Mouse (Mus musculus): Measurements from ENCODE around the gene Kif6. TPM values are rescaled to one million over a fixed set of nuclear protein-coding genes. Genes with fewer than 3 reads are reported as not detected.
A peak's percentile ranks its signal among the peaks of the same experiment; 100 is the strongest.

Gene Kif6
- total RNA-seq (2012; rRNA removed), result 0.36 and 0.53 TPM in 2 replicates

GRCm38 (mm10) chr17:49614577-49615235, at the start of gene Kif6:
Kif6 (plus strand) TSS chr17:49615136.
- DNase-seq (ENCODE audit: low read depth, low spot score), result peak; percentile 69
- TF ChIP-seq MAFK (IDR thresholded peaks at IDR 0.05; ENCODE audit: insufficient read depth, low read depth, low read length) (no peak), CHD2 (IDR thresholded peaks at IDR 0.05; ENCODE audit: low read depth, low read length) (no peak)
- Histone ChIP-seq H3K9me3 (ENCODE audit: control insufficient read depth, insufficient read depth, low read depth, low read length) (no peaks in the 10 kb centered on the region), H3K4me3 (ENCODE audit: insufficient read depth in 1 of 2, low read depth in 1 of 2, low read length in 2 of 2, poor library complexity in 1 of 2, severe bottlenecking in 1 of 2) (peak within 1 kb of the TSS; percentile 65 to 71), H3K27ac (ENCODE audit: insufficient read depth, low read depth, low read length, poor library complexity, severe bottlenecking) (no peak within 1 kb of the TSS), H3K36me3 (ENCODE audit: control insufficient read depth, insufficient read depth, low read length, poor library complexity, severe bottlenecking) (no peaks in the 10 kb centered on the region), H3K4me1 (ENCODE audit: control insufficient read depth in 2 of 2, insufficient read depth in 2 of 2, low read length in 2 of 2, poor library complexity in 1 of 2) (no peaks in the 10 kb centered on the region), H3K9ac (ENCODE audit: insufficient read depth, low read depth, low read length, poor library complexity, severe bottlenecking) (peak within 1 kb of the TSS; percentile 23; the same call in 1 of the 2 replicates)
- in situ Hi-C loops (cut with MboI; ENCODE audit: low sequenced_read_pairs in 2 of 2, unreplicated experiment in 2 of 2), result no loop called here

GRCm38 (mm10) chr17:49568717-49569116, 46.2 kb upstream of the Kif6 start:
- Histone ChIP-seq H3K4me3 (ENCODE audit: insufficient read depth in 1 of 2, low read depth in 1 of 2, low read length in 2 of 2, poor library complexity in 1 of 2, severe bottlenecking in 1 of 2) (no peak overlapping the region), H3K9me3 (ENCODE audit: control insufficient read depth, insufficient read depth, low read depth, low read length) (no peaks in the 10 kb centered on the region), H3K9ac (ENCODE audit: insufficient read depth, low read depth, low read length, poor library complexity, severe bottlenecking) (no peak overlapping the region), H3K4me1 (ENCODE audit: control insufficient read depth in 2 of 2, insufficient read depth in 2 of 2, low read length in 2 of 2, poor library complexity in 1 of 2) (no peaks in the 10 kb centered on the region), H3K27ac (ENCODE audit: insufficient read depth, low read depth, low read length, poor library complexity, severe bottlenecking) (no peak overlapping the region), H3K36me3 (ENCODE audit: control insufficient read depth, insufficient read depth, low read length, poor library complexity, severe bottlenecking) (no peaks in the 10 kb centered on the region)
- in situ Hi-C loops (cut with MboI; ENCODE audit: low sequenced_read_pairs in 2 of 2, unreplicated experiment in 2 of 2), result no loop called here
- DNase-seq (ENCODE audit: low read depth, low spot score), result no peak
- no peak for TF ChIP-seq ZNF384 (IDR thresholded peaks at IDR 0.05; ENCODE audit: low read depth, low read length)
- TF ChIP-seq HCFC1 (IDR thresholded peaks at IDR 0.05; ENCODE audit: borderline replicate concordance, insufficient read depth, low read length), result no peak
- no peak for TF ChIP-seq MAFK (IDR thresholded peaks at IDR 0.05; ENCODE audit: insufficient read depth, low read depth, low read length)
- TF ChIP-seq ZC3H11A (IDR thresholded peaks at IDR 0.05; ENCODE audit: borderline replicate concordance, low read depth, low read length), result no peak
- no peak for TF ChIP-seq CHD2 (IDR thresholded peaks at IDR 0.05; ENCODE audit: low read depth, low read length)

DNA sequence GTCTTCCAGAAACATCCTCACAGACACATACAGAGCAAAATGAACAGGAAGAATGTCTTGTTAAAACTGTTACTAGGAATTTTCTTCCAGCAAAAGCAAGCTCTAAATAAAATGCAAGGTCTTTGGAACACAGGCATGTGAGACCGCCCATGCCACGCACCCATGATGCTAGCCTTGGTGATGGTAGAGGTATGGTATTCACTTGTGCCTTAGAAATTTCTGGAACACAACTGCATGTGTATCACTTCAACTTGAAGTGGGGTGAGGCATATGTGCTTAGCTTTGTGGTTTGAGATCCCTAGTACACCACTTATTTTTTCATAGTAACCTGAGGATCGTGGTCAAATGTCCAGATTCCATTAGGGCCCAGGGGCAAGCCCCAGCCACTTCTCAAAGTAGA, 37.6 kb upstream of the Kif6 start:
- no peak for DNase-seq (ENCODE audit: low read depth, low spot score)
- in situ Hi-C loops (cut with MboI; ENCODE audit: low sequenced_read_pairs in 2 of 2, unreplicated experiment in 2 of 2), result no loop called here
- TF ChIP-seq CHD2 (IDR thresholded peaks at IDR 0.05; ENCODE audit: low read depth, low read length) (no peak), ZNF384 (IDR thresholded peaks at IDR 0.05; ENCODE audit: low read depth, low read length) (no peak), MAFK (IDR thresholded peaks at IDR 0.05; ENCODE audit: insufficient read depth, low read depth, low read length) (no peak), HCFC1 (IDR thresholded peaks at IDR 0.05; ENCODE audit: borderline replicate concordance, insufficient read depth, low read length) (no peak), ZC3H11A (IDR thresholded peaks at IDR 0.05; ENCODE audit: borderline replicate concordance, low read depth, low read length) (no peak)

GRCm38 (mm10) chr17:49582471-49582870, 32.5 kb upstream of the Kif6 start:
- TF ChIP-seq HCFC1 (IDR thresholded peaks at IDR 0.05; ENCODE audit: borderline replicate concordance, insufficient read depth, low read length) (no peak), ZNF384 (IDR thresholded peaks at IDR 0.05; ENCODE audit: low read depth, low read length) (no peak), MAFK (IDR thresholded peaks at IDR 0.05; ENCODE audit: insufficient read depth, low read depth, low read length) (no peak), CHD2 (IDR thresholded peaks at IDR 0.05; ENCODE audit: low read depth, low read length) (no peak), ZC3H11A (IDR thresholded peaks at IDR 0.05; ENCODE audit: borderline replicate concordance, low read depth, low read length) (no peak)
- H3K9me3 ChIP-seq (ENCODE audit: control insufficient read depth, insufficient read depth, low read depth, low read length), result no peaks in the 10 kb centered on the region
- H3K9ac ChIP-seq (ENCODE audit: insufficient read depth, low read depth, low read length, poor library complexity, severe bottlenecking), result no peak overlapping the region
- DNase-seq (ENCODE audit: low read depth, low spot score), result no peak
- in situ Hi-C loops (cut with MboI; ENCODE audit: low sequenced_read_pairs in 2 of 2, unreplicated experiment in 2 of 2), result no loop called here
- H3K36me3 ChIP-seq (ENCODE audit: control insufficient read depth, insufficient read depth, low read length, poor library complexity, severe bottlenecking), result no peaks in the 10 kb centered on the region
- H3K4me3 ChIP-seq (ENCODE audit: insufficient read depth in 1 of 2, low read depth in 1 of 2, low read length in 2 of 2, poor library complexity in 1 of 2, severe bottlenecking in 1 of 2), result no peak overlapping the region
- no peak overlapping the region for H3K27ac ChIP-seq (ENCODE audit: insufficient read depth, low read depth, low read length, poor library complexity, severe bottlenecking)
- H3K4me1 ChIP-seq (ENCODE audit: control insufficient read depth in 2 of 2, insufficient read depth in 2 of 2, low read length in 2 of 2, poor library complexity in 1 of 2), result no peaks in the 10 kb centered on the region

More for the DNA sequence above, 37.6 kb upstream of the Kif6 start:
- Histone ChIP-seq H3K36me3 (ENCODE audit: control insufficient read depth, insufficient read depth, low read length, poor library complexity, severe bottlenecking) (no peaks in the 10 kb centered on the region), H3K9me3 (ENCODE audit: control insufficient read depth, insufficient read depth, low read depth, low read length) (no peaks in the 10 kb centered on the region), H3K27ac (ENCODE audit: insufficient read depth, low read depth, low read length, poor library complexity, severe bottlenecking) (no peak overlapping the region), H3K9ac (ENCODE audit: insufficient read depth, low read depth, low read length, poor library complexity, severe bottlenecking) (no peak overlapping the region), H3K4me1 (ENCODE audit: control insufficient read depth in 2 of 2, insufficient read depth in 2 of 2, low read length in 2 of 2, poor library complexity in 1 of 2) (no peaks in the 10 kb centered on the region), H3K4me3 (ENCODE audit: insufficient read depth in 1 of 2, low read depth in 1 of 2, low read length in 2 of 2, poor library complexity in 1 of 2, severe bottlenecking in 1 of 2) (no peak overlapping the region)

- DNase-seq (ENCODE audit: low read depth, low spot score), result no peak
Measured at GRCm38 (mm10) chr17:49590051-49590450, 24.9 kb upstream of the Kif6 start.

More at GRCm38 (mm10) chr17:49590051-49590450, 24.9 kb upstream of the Kif6 start:
- H3K9ac ChIP-seq (ENCODE audit: insufficient read depth, low read depth, low read length, poor library complexity, severe bottlenecking), result no peak overlapping the region
- no peaks in the 10 kb centered on the region for H3K9me3 ChIP-seq (ENCODE audit: control insufficient read depth, insufficient read depth, low read depth, low read length)
- H3K4me1 ChIP-seq (ENCODE audit: control insufficient read depth in 2 of 2, insufficient read depth in 2 of 2, low read length in 2 of 2, poor library complexity in 1 of 2), result no peaks in the 10 kb centered on the region
- H3K27ac ChIP-seq (ENCODE audit: insufficient read depth, low read depth, low read length, poor library complexity, severe bottlenecking), result no peak overlapping the region
- no peak for TF ChIP-seq ZC3H11A (IDR thresholded peaks at IDR 0.05; ENCODE audit: borderline replicate concordance, low read depth, low read length)
- TF ChIP-seq CHD2 (IDR thresholded peaks at IDR 0.05; ENCODE audit: low read depth, low read length), result no peak
- no peak for TF ChIP-seq MAFK (IDR thresholded peaks at IDR 0.05; ENCODE audit: insufficient read depth, low read depth, low read length)
- TF ChIP-seq HCFC1 (IDR thresholded peaks at IDR 0.05; ENCODE audit: borderline replicate concordance, insufficient read depth, low read length), result no peak
- no peak for TF ChIP-seq ZNF384 (IDR thresholded peaks at IDR 0.05; ENCODE audit: low read depth, low read length)
- in situ Hi-C loops (cut with MboI; ENCODE audit: low sequenced_read_pairs in 2 of 2, unreplicated experiment in 2 of 2), result no loop called here
- no peaks in the 10 kb centered on the region for H3K36me3 ChIP-seq (ENCODE audit: control insufficient read depth, insufficient read depth, low read length, poor library complexity, severe bottlenecking)
- no peak overlapping the region for H3K4me3 ChIP-seq (ENCODE audit: insufficient read depth in 1 of 2, low read depth in 1 of 2, low read length in 2 of 2, poor library complexity in 1 of 2, severe bottlenecking in 1 of 2)

All from ES-E14 (cell line).